Mouse (Mus musculus): ENCODE data around the gene Vmn2r77.
"Not testable (repeated sequence)": the region's sequence is repeated elsewhere in the genome, so short reads cannot be mapped to it uniquely, and the experiment has no call there.

Vmn2r77 gene

GRCm38 (mm10) chr7:86794727-86795126 is at the start of gene Vmn2r77:
Gene Vmn2r77, plus strand, starts transcription at chr7:86795027.
- no peak for DNase-seq (ENCODE audit: low spot score)

GRCm38 (mm10) chr7:86760751-86761150 is 34.1 kb upstream of the Vmn2r77 start:
- no peak for DNase-seq (ENCODE audit: low spot score)

DNA sequence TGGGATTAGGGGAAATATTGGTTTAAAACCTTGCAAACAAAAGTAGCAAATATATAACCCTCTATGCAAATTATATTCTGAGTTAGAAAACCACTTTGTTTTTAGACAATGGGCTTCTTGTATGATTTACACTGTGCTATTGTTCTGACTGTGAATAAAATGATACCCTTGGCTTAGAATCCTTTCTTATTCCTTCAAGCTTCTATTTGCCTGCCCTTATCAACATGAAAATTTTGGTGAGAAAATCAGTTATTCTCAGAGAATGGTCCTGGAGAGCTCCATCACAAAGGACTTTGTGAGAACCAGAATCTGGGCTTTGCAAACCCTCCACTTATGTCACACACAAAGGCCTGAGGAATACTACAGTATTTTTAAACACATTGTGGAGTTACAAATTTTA is 30.2 kb upstream of the Vmn2r77 start:
- no peak for DNase-seq (ENCODE audit: low spot score)

GRCm38 (mm10) chr7:86771621-86772020 is 23.2 kb upstream of the Vmn2r77 start:
- DNase-seq (ENCODE audit: low spot score) = no peak

DNA sequence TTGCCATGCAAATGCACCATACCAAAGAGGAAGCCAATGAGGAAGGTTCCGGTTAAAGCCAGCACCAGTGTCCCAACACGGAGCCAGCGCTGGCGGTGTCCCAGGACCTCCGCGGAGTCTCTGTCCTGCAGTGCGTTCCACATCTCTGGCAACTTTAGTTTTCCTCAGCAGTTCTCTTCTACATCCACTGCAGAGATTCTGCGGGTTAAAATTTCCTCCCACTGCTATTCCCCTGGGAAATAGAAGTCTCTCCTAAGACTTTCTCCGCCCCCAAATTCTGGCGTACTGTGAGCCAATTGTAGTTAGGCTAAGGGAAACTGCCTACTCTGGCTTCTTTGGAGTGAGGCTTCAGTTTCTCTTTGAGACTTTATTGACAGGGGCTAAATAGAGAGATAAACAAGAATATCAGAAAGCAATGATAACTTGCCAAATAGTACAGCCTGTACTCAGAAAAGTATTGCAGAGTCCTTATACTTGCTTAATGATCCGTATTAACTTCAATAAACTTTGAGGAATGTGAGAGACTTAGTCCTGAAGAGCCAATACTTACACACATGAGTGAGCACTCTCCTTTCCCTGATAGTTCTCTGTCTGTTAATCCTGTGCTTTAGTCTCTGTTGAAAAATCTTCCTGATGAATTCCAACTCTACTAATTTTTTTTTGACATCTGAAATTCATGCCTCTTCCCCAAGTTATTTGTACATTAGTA is 19.1 kb upstream of the Vmn2r77 start, which contains the start of gene Folh1:
TSS of gene Folh1 (minus strand) at position 327 of the 709 bp plus-strand sequence.
- peak; percentile 62 for DNase-seq (ENCODE audit: low spot score)

DNA sequence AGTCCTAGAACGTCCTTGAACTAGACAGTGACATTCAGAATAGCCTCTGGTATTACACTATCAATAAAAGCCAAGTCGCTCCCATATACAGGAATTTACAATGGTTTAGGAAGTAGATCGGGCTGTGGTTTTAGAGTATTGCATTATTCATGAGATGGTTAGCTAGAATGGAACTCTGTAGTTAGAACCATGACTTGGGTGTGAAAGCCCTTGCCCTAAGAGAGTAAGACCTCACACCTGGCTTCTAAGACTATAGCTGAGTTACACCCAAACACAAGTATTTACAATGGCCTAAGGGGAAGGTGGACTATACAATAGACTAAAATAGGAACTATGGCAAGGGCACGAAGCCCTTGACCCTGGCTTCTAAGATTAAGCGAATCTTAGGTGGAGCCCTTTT is 20.4 kb downstream of the Vmn2r77 start:
- not testable (repeated sequence) for DNase-seq (ENCODE audit: low spot score)

- DNase-seq (ENCODE audit: low spot score) = not testable (repeated sequence)
Measured at GRCm38 (mm10) chr7:86815716-86816115, 20.9 kb downstream of the Vmn2r77 start.

DNA sequence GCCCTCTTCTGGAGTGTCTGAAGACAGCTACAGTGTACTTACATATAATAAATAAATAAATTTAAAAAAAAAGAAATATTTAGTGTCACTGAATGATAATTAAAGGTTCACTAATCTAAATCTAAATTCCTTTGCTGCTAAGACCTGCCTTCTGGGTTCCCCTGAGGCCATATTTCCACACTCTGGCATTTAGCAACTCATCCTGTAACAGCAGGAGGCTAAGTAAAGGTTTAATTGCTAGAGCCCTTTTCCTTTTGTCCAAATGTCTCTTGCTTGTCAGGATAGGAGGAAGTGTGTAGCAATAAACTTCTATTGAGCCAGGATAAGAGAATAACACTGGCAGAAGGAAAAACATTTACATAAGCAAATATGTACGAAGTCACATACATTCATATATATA is 21.6 kb downstream of the Vmn2r77 start:
- no peak for DNase-seq (ENCODE audit: low spot score)
